Mouse (Mus musculus) kidney, adult 2 months (tissue): ENCODE data around the gene Pllp.

Experiments used
- CTCF ChIP-seq: fragments of 200-500 bp; conservative IDR thresholded peaks from 2 replicates; pipeline ENCODE4 v1.5.1; 2011; ENCODE audit warnings: low read depth, mild to moderate bottlenecking, control low read depth, low read length, moderate library complexity, mixed read lengths; ENCODE audit not compliant: insufficient read depth, insufficient read length
- POLR2A ChIP-seq: fragments of 200-500 bp; IDR thresholded peaks from one replicate; pipeline ENCODE4 v1.6.1; 2011; ENCODE audit warnings: low read depth, low read length, control low read depth

- no peak for TF ChIP-seq CTCF
- no peak for TF ChIP-seq POLR2A
Measured at GRCm38 (mm10) chr8:94682732-94683524, 13.2 kb downstream of the Pllp start.
